Mouse (Mus musculus) cerebellum, adult 2 months (tissue): ENCODE measurements around the gene Ntrk1.

ENCODE experiments used
- CTCF ChIP-seq: fragments of 200-500 bp; IDR thresholded peaks from 2 replicates; pipeline ENCODE4 v1.5.1; 2011; ENCODE audit warnings: low read depth, mild to moderate bottlenecking, control low read depth, low read length, moderate library complexity, borderline replicate concordance; ENCODE audit not compliant: insufficient read depth
- POLR2A ChIP-seq: fragments of 200-500 bp; IDR thresholded peaks from 2 replicates; pipeline ENCODE4 v1.6.1; 2011; ENCODE audit warnings: low read length, control low read depth, borderline replicate concordance; ENCODE audit not compliant: insufficient read depth

DNA sequence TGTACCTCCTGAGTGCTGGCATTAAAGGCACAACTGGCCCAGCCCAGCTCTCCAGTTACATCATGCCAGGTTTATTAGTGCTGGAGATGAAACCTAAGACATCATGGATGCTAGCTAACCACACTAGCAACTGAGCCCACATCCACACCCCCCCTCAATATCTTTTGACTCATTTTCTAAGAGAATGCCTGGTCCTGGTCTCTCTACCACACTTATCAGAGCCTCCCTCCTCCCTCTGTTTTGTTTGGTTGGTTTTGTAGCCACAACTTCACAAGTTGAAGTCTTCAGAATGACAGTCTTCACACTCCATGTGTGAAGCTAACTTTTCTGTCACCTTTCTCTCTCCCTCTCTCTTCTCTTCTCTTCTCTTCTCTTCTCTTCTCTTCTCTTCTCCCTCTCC is 45.9 kb upstream of the Ntrk1 start:
- TF ChIP-seq CTCF (no peak), POLR2A (no peak)
